Mouse (Mus musculus): ENCODE results near the gene Chodl. TPM values are rescaled to one million over a fixed set of nuclear protein-coding genes. Genes with fewer than 3 reads are reported as not detected.
A peak's percentile ranks its signal among the peaks of the same experiment; 100 is the strongest.

The Chodl gene
- 4.0 and 6.0 TPM in 2 replicates for polyA plus RNA-seq (2012; rRNA removed)

- no peak within 1 kb of the TSS for H3K27ac ChIP-seq (ENCODE audit: insufficient read depth, low read length)
- DNase-seq, result peak; percentile 5 to 9
- no peak for TF ChIP-seq POLR2A (IDR thresholded peaks at IDR 0.05; ENCODE audit: borderline replicate concordance, insufficient read depth, low read length)
- H3K4me3 ChIP-seq (replicated peaks; ENCODE audit: insufficient read depth, low read depth, low read length), result peak within 1 kb of the TSS; percentile 41
- WGBS, result 3% methylated on average over 19 of the region's 19 CpGs
- H3K27me3 ChIP-seq (ENCODE audit: control insufficient read depth, insufficient read depth, low read length), result no peaks in the 10 kb centered on the region; the same call in 1 of the 2 replicates
- no peaks in the 10 kb centered on the region for H3K4me1 ChIP-seq (ENCODE audit: control insufficient read depth, insufficient read depth, low read length)
Measured at GRCm38 (mm10) chr16:78930382-78931286, at the start of gene Chodl. Gene Chodl, plus strand, starts transcription at chr16:78930948.

- 54% methylated on average over 5 of the region's 5 CpGs for WGBS
- no peaks in the 10 kb centered on the region for H3K4me1 ChIP-seq (ENCODE audit: control insufficient read depth, insufficient read depth, low read length)
- TF ChIP-seq CTCF (IDR thresholded peaks at IDR 0.05; ENCODE audit: borderline replicate concordance, insufficient read depth, low read depth, low read length), result no peak
- no peak for TF ChIP-seq POLR2A (IDR thresholded peaks at IDR 0.05; ENCODE audit: borderline replicate concordance, insufficient read depth, low read length)
- no peak for DNase-seq
- no peak overlapping the region for H3K4me3 ChIP-seq (replicated peaks; ENCODE audit: insufficient read depth, low read depth, low read length)
- H3K27me3 ChIP-seq (ENCODE audit: control insufficient read depth, insufficient read depth, low read length), result no peaks in the 10 kb centered on the region
- H3K27ac ChIP-seq (ENCODE audit: insufficient read depth, low read length), result no peak overlapping the region
Measured at GRCm38 (mm10) chr16:78922644-78923043, 8.1 kb upstream of the Chodl start.

- Histone ChIP-seq H3K4me1 (ENCODE audit: control insufficient read depth, insufficient read depth, low read length) (no peaks in the 10 kb centered on the region), H3K4me3 (replicated peaks; ENCODE audit: insufficient read depth, low read depth, low read length) (peak overlapping the region; percentile 41), H3K27me3 (ENCODE audit: control insufficient read depth, insufficient read depth, low read length) (no peaks in the 10 kb centered on the region; the same call in 1 of the 2 replicates), H3K27ac (ENCODE audit: insufficient read depth, low read length) (no peak overlapping the region)
- WGBS, result 4% methylated on average over 16 of the region's 16 CpGs
- no peak for TF ChIP-seq POLR2A (IDR thresholded peaks at IDR 0.05; ENCODE audit: borderline replicate concordance, insufficient read depth, low read length)
- TF ChIP-seq CTCF (IDR thresholded peaks at IDR 0.05; ENCODE audit: borderline replicate concordance, insufficient read depth, low read depth, low read length), result no peak
- DNase-seq, result no peak
Measured at GRCm38 (mm10) chr16:78931287-78932025, 708 bp downstream of the Chodl start.

- Histone ChIP-seq H3K27ac (ENCODE audit: insufficient read depth, low read length) (no peak overlapping the region), H3K27me3 (ENCODE audit: control insufficient read depth, insufficient read depth, low read length) (no peaks in the 10 kb centered on the region; the same call in 1 of the 2 replicates), H3K4me3 (replicated peaks; ENCODE audit: insufficient read depth, low read depth, low read length) (no peak overlapping the region), H3K4me1 (ENCODE audit: control insufficient read depth, insufficient read depth, low read length) (no peaks in the 10 kb centered on the region)
- 94% methylated on average over 2 of the region's 2 CpGs for WGBS
- DNase-seq, result no peak
- TF ChIP-seq CTCF (IDR thresholded peaks at IDR 0.05; ENCODE audit: borderline replicate concordance, insufficient read depth, low read depth, low read length) (no peak), POLR2A (IDR thresholded peaks at IDR 0.05; ENCODE audit: borderline replicate concordance, insufficient read depth, low read length) (no peak)
Measured at GRCm38 (mm10) chr16:78934298-78934697, 3.5 kb downstream of the Chodl start.

- no peaks in the 10 kb centered on the region for H3K4me1 ChIP-seq (ENCODE audit: control insufficient read depth, insufficient read depth, low read length)
- no peak for TF ChIP-seq POLR2A (IDR thresholded peaks at IDR 0.05; ENCODE audit: borderline replicate concordance, insufficient read depth, low read length)
- TF ChIP-seq CTCF (IDR thresholded peaks at IDR 0.05; ENCODE audit: borderline replicate concordance, insufficient read depth, low read depth, low read length), result no peak
- H3K27ac ChIP-seq (ENCODE audit: insufficient read depth, low read length), result no peak overlapping the region
- WGBS, result 49% methylated on average over 8 of the region's 8 CpGs
- no peak overlapping the region for H3K4me3 ChIP-seq (replicated peaks; ENCODE audit: insufficient read depth, low read depth, low read length)
- no peak for DNase-seq
- H3K27me3 ChIP-seq (ENCODE audit: control insufficient read depth, insufficient read depth, low read length), result no peaks in the 10 kb centered on the region
Measured at GRCm38 (mm10) chr16:78937755-78938154, 7.0 kb downstream of the Chodl start.

GRCm38 (mm10) chr16:78950359-78950758 is 19.6 kb downstream of the Chodl start:
- no peaks in the 10 kb centered on the region for H3K27me3 ChIP-seq (ENCODE audit: control insufficient read depth, insufficient read depth, low read length)
- DNase-seq, result no peak
- TF ChIP-seq CTCF (IDR thresholded peaks at IDR 0.05; ENCODE audit: borderline replicate concordance, insufficient read depth, low read depth, low read length) (no peak), POLR2A (IDR thresholded peaks at IDR 0.05; ENCODE audit: borderline replicate concordance, insufficient read depth, low read length) (no peak)
- no peak overlapping the region for H3K27ac ChIP-seq (ENCODE audit: insufficient read depth, low read length)
- H3K4me1 ChIP-seq (ENCODE audit: control insufficient read depth, insufficient read depth, low read length), result no peaks in the 10 kb centered on the region
- WGBS, result 70% methylated on average over 4 of the region's 4 CpGs
- H3K4me3 ChIP-seq (replicated peaks; ENCODE audit: insufficient read depth, low read depth, low read length), result no peak overlapping the region

- no peak overlapping the region for H3K27ac ChIP-seq (ENCODE audit: insufficient read depth, low read length)
- 86% methylated on average over 2 of the region's 2 CpGs for WGBS
- no peaks in the 10 kb centered on the region for H3K4me1 ChIP-seq (ENCODE audit: control insufficient read depth, insufficient read depth, low read length)
- no peak for DNase-seq
- H3K4me3 ChIP-seq (replicated peaks; ENCODE audit: insufficient read depth, low read depth, low read length), result no peak overlapping the region
- no peaks in the 10 kb centered on the region for H3K27me3 ChIP-seq (ENCODE audit: control insufficient read depth, insufficient read depth, low read length)
- TF ChIP-seq POLR2A (IDR thresholded peaks at IDR 0.05; ENCODE audit: borderline replicate concordance, insufficient read depth, low read length) (no peak), CTCF (IDR thresholded peaks at IDR 0.05; ENCODE audit: borderline replicate concordance, insufficient read depth, low read depth, low read length) (no peak)
Measured at GRCm38 (mm10) chr16:78957434-78957833, 26.7 kb downstream of the Chodl start.

Data from cerebellum, adult 2 months (tissue).